Mouse (Mus musculus): ENCODE data around the gene Olfr1018.

Gene Olfr1018

GRCm38 (mm10) chr2:85818179-85818578 lies at the start of gene Olfr1018:
Olfr1018 (plus strand) TSS chr2:85818479.
- no peak for DNase-seq (ENCODE audit: low spot score)

GRCm38 (mm10) chr2:85772413-85772812 lies 45.9 kb upstream of the Olfr1018 start, which contains the start of gene Olfr1014:
Olfr1014 (plus strand) TSS chr2:85772713.
- DNase-seq (ENCODE audit: low spot score), result no peak

GRCm38 (mm10) chr2:85781717-85782116 lies 36.6 kb upstream of the Olfr1018 start, which contains the start of gene Olfr1015:
Olfr1015 (plus strand) TSS chr2:85782017.
- DNase-seq (ENCODE audit: low spot score), result no peak

GRCm38 (mm10) chr2:85792331-85792730 lies 25.9 kb upstream of the Olfr1018 start:
- no peak for DNase-seq (ENCODE audit: low spot score)

GRCm38 (mm10) chr2:85802444-85802843 lies 15.8 kb upstream of the Olfr1018 start, which contains the start of gene Olfr1016:
Olfr1016 (minus strand) TSS chr2:85802544.
- DNase-seq (ENCODE audit: low spot score), result no peak

- no peak for DNase-seq (ENCODE audit: low spot score)
These were observed 13.8 kb upstream of the Olfr1018 start for GRCm38 (mm10) chr2:85804501-85804900.

- no peak for DNase-seq (ENCODE audit: low spot score)
These were observed 27.1 kb downstream of the Olfr1018 start, which contains the start of gene Olfr1019 for GRCm38 (mm10) chr2:85845383-85845782. Olfr1019 (minus strand) TSS chr2:85845483.

GRCm38 (mm10) chr2:85846730-85847129 lies 28.5 kb downstream of the Olfr1018 start, which contains the start of gene Olfr1020:
Olfr1020 (plus strand) TSS chr2:85847030.
- no peak for DNase-seq (ENCODE audit: low spot score)

GRCm38 (mm10) chr2:85868294-85868693 lies 50.0 kb downstream of the Olfr1018 start, which contains the start of gene Olfr1022:
Olfr1022 (plus strand) TSS chr2:85868594.
- no peak for DNase-seq (ENCODE audit: low spot score)
